Mouse (Mus musculus) adrenal gland, postnatal 10 days (tissue): ENCODE results near the gene Abat. TPM values are rescaled to one million over a fixed set of nuclear protein-coding genes. Genes with fewer than 3 reads are reported as not detected.

Experiments used
- DNase-seq: peaks from one replicate; pipeline ENCODE4 v3.0.0; 2021; ENCODE audit warnings: mixed read lengths
- long read RNA-seq, 2 experiments: library from polyadenylated mRNA; stranded (forward); transcript quantifications; one replicate each; pipeline ENCODE4 v2.0.0; 2021
- total RNA-seq, 2 experiments: library from RNA; stranded (reverse); gene quantifications; 2 replicates each; pipeline ENCODE4 v1.2.3; 2021

The Abat gene
- total RNA-seq, result 10 to 100 TPM; 29.8 to 33.6 TPM
- long read RNA-seq, experiment 1, full-length matches to known transcripts, result 8 of 15 reads
- long read RNA-seq, experiment 1, partial matches to known transcripts, result 1 of 15 reads
- long read RNA-seq, experiment 1, other reads (novel, unspliced or antisense), result 6 of 15 reads
- long read RNA-seq, experiment 2, full-length matches to known transcripts, result 8 of 12 reads
- long read RNA-seq, experiment 2, partial matches to known transcripts, result 0 of 12 reads
- long read RNA-seq, experiment 2, other reads (novel, unspliced or antisense), result 4 of 12 reads

DNA sequence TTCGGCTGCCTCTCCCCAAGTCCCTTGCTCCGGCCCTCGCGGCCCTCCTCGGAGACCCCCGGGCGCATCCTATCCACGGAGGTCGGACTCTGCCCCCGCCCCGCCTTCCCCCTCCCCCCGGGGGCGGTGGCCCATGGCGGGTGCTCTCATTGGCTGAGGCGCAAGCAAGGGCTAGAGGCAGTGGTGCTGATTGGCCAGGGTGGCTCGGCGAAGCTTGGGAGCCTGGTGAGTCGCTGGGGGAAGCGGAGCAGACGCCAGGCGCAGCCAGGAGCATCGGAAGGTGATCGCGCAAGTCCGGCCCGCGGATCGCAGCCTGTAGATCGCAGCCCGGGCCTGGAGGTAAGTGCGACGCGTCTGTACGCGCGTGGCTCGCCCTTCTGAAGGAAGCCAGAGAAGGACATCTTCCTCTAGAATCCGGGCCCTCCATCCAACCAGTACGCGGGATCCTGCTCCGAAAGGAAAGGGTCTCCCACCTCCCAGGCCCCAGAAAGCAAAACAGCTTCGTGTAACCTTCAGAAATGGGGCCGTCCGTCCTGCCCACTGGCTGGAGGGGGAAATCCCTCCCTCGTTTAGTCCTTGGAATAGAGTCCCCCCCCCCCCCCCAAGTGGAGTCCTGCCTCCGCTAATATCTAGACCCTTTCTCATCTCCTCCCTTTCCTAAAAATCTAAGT, at the start of gene Abat:
Gene Abat, plus strand, starts transcription at position 194 of the 671 bp plus-strand sequence.
- peak; percentile 96 for DNase-seq

DNA sequence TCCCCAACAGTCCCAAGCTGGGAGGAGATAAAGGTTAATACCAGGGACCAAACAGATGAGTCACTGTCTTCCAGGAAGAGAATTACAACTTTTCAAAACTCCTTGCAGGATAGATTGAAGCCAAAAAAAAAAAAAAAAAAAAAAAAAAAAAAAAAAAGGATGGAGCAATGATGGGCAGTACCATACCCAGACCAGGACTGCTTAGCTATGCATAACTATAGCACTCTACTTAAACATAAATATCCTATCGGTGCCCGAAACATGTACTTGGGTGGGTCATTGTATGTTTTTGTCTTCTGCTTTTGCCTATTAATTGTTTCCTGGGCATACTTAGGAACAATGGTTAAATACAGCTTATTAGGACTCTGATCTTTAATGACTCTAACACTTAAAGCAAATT, 43.1 kb upstream of the Abat start:
- DNase-seq, result no peak

DNA sequence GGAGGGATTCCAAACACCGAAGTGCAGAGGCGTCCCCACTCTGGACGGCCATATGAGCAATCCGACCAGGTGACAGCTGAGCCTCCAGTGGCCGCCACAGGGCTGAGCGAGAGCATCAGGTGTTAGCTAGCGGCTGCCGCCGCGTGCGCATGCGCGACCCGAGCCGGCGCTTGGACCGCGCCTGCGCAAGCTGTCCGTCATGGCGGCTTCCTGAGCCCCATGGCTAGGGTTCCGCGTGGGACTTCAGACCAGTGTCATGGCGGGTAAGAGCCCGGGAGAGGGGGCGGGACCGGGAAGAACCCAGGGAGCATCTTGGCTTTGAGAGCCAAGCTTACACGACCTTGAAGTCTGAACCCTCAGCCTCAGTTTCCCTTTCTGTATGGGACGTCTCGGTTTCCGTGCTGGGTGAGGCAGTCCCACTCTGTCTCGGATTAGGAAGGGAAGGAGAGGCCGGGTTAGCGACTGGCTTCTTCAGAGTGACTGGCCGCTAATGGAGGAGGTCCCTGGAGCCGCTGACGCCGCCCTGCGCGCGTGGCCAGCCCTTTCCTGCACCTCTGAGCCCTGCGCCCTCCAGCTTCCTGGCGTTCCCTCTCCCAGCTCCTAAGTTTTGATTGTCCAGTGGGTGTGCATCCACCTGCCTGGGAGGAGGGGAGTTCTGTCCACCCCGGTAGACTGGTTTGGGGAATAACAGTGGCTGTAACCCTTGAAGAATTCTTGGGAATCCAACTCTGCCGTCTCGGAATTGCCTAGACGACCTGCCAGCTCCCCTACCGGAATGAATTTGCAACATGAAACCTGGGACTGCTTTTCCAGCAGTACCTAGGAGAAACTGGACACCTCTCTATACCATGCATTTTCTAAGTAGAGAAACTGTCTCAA, 42.4 kb upstream of the Abat start, which contains the start of gene Mettl22:
Gene Mettl22, plus strand, starts transcription at position 186 of the 879 bp plus-strand sequence.
- DNase-seq, result peak; percentile 94

DNA sequence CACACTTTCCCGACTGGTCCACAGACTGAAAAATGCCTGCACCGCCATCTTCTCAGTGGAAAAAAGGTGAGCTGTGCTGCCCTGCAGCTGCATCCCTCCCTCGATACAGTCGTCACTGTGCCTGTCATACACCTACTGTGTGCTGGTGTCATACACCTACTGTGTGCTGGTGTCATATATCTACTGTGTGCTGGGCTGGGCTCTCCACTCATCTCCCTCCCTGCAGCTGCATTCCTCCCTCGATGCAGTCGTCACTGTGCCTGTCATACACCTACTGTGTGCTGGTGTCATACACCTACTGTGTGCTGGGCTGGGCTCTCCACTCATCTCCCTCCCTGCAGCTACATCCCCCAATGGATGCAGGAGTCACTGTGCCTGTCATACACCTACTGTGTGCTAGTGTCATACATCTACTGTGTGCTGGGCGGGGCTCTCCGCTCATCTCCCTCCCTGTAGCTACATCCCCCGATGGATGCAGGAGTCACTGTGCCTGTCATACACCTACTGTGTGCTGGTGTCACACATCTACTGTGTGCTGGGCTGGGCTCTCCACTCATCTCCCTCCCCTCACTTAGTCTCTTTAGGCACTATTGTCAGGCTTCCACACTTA, 25.7 kb upstream of the Abat start:
- DNase-seq, result no peak

DNA sequence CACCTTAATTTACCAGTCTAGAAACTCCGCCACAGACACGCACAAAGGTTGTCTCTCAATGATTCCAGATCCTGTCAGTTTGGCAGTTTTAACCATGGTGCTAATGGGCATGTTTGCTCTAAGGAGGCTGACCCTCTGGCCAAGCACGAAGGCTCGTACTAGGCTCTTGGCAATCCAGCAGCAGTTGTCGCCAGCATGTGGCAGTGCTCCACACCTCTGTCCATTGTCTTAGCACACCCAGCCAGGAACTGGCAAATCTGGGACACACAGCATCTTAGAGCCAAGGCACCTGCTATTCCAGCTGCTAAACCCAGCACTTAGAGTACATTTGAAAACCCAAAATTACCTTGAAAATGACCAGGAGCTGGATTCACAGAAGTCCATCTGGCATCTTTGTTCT, 23.9 kb upstream of the Abat start:
- DNase-seq, result no peak

DNA sequence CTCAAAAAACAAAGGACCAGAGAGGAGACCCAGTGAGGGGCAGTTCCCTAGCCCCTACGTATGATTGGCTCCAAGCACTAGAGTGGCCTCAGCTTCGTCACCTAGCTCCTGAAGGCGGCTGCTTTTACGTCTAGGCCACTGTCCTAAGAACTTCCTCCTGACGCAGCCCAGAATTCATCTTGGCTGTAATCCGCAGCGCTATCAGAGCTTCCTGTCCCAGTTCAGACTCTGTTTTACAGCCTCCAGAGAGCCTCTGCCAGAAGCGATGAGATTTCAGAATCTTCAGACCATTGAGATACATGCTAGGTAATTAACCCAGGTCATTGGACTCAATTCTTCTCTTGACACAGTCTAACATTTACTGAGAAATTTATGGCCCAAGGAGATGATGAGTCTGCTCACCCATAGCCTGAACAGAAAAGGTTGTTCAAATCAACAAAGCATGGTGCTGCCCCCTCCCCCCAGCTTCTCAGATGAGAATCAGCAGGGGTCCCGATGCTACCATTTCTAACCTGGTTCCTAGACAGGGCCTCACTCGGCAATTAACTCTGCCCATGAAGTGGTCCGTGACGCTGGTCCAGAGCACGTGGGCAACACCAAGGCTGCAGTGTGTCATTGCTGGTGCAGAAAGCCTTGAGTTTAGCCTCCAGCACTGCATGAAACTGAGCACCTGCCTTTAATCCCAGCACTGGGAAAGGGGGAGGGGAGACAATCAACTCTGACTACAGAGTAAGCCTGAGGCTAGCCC, 21.3 kb upstream of the Abat start:
- DNase-seq, result peak; percentile 61

DNA sequence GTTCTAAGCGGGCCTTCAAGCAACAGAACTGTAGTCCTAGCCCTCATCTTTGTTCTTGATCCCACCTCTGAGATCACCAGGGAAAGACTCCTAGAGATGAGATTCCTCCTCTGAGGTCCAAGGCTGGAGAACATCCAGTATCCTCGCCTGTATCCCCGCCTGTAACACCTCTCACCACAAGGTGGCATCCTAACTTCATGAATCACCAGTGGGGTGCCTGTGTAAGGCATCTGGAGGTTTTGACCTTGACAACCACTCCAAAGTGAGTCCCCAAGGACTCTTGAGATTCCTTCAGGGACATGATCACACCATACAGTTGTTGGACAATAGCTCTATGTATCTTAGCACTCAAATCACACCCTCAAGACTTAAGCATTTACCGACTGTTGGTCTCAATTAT, 19.0 kb upstream of the Abat start:
- DNase-seq, result peak; percentile 81

DNA sequence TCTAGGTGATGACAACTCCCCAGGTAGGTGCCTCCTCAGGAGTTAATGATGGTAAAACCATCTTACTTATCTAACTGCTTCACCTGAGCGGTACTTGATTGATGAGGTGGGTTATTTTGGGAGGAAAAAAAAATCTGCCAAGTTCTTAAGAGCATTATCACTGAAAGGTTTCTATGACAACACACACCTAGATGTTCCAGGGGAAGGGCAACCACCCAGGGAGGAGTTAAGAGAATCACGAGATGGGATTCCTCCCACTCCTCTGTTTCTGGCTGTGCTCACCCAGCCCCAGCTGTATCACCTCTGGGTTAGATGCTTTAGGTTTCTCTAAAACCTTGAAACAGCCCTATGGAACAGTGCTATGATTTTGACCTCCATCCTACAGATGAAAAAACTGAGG, 16.3 kb upstream of the Abat start:
- DNase-seq, result no peak

DNA sequence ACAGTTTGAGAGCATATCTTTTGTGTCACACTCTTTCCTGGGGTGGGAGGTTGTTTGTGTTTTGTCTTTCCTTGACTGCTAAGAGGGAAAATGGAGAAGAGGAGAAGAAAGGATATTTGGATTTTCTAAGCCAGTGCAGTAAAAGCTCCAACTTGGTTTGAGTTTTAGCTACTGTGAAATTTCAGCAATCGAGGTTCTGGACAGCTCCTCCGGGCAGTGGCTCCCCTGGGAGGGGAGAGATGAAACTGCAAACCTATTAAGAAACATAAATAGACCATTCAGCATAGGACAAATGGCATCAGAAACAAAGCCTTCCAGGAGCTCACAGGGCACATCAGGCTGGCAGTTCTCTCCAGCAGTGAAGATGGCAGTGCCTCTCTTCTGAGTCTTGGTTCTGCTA, 9.0 kb upstream of the Abat start:
- peak; percentile 59 for DNase-seq

DNA sequence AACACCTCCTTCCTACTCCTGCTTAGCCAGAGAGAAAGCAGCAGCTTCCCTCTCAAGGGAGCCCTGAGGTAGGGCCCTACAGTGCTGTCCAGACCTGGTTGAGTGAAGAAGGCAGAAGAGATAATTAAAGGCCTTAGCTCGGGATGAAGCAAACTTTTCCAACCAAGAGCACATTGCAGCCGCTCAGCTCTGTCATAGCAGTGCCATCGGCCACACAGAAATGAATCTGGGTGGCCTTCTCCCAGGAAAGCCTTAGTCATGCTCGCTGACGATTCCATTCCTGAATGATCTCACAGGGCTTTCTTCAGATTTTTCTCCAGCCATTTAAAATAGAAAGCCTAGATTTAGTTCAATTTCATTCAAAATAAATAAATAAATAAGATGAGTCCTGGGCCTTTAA, 3.3 kb upstream of the Abat start:
- DNase-seq, result no peak

DNA sequence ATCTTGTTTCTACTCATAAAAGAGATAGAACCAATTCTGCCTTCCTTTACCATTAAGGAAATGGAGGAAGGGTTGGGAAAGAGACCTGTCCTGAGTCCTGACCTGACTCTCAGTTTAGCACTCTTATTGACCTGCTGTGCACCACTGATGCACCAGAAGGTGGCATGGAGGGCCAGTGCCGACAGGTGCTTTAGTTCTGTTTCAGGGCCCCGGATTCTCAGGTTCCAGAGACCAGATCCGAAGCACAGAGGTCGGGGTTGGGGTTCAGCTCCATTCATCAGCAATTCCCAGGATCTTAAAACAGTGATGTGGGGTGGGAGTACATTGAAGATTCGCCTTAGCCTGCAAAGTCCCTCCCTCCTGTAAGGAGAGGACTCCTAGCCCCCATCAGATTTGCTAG, 399 bp upstream of the Abat start:
- no peak for DNase-seq

DNA sequence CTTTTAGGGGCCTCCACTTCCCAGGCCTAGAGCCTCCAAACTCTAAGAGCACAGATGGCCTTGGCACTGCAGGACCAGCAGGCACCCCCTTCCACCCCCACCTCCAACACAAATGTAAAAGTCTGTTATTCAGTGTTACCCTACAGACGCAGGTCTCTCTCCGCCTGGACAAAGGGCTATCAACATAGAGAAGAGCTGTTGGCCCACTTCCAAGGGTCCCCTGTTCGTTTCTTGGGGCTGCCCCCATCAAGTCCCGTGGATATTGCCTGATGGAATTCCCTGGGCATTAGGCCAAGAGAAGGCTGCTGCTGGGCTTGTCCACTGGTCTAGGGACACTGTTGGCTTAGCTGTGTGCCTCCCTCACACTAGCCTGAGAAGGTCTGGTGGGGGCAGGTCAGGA, 951 bp downstream of the Abat start:
- peak; percentile 34 for DNase-seq

DNA sequence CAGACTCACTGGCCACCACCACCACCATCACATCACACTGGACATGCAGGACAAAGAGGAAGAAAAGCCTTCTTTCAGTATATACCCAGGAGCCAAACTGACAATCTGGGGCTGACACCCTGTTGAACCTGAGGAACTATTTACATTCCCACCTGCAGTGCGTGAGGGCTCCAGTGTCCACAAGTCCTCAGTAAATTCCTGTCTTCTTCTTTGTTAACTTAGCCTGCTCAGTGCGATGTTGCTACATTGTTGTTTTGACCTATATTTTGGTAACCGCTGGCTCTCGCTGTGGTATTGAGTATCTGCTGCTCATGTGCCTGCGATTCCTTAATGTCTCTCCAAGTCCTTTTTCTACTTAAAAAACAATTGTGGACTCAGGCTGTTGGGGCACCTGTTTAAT, 7.3 kb downstream of the Abat start:
- DNase-seq, result no peak

DNA sequence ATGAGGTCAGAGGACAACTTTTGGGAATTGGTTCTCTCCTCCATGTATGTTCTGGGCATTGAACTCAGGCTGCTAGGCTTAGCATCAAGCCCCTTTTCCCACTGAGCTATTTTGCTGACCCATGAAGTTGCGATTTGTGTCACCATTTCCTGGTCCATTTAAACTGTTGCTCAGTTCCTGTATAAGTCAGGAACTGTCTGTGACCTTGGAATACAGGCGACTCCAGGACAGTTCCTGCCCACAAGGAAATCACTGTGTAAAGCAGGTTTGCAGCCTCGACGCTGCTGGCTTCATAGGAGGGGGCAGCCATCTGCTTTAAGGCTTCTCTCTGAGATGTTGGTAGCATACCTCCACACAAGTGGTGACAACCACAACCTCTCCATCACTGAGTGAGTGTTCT, 8.1 kb downstream of the Abat start:
- DNase-seq, result no peak

DNA sequence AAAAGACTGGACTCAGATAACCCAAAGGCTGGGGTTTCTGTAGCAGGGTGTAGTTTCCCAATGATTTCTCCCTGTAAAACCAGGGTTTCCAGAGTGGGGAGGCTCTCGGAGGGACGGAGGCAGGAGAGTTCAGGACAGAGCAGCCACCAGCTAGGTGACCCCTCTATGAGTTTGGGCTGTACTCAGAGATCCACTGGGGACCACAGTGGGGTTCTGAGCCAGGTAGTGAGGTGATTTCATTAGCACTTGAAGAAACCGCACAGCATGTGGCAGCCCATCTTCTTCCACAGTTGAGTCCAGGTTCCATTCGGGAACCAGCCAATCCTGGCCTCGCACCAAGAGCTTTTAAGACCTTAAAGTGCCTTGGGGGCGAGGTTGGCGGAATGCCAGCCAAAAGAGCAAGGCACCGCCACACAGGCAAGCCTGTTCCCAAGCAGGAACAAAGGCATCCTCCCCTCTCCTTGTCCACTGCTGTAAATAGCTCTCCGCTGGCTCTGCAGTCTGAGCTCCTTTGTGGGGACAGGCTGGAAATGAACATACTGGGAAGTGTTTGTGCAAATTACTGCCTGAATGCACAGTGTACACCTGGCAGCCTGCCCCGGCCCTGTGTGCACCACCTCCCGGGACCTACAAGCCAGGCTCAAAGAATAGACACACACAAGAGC, 10.4 kb downstream of the Abat start:
- peak; percentile 32 for DNase-seq

DNA sequence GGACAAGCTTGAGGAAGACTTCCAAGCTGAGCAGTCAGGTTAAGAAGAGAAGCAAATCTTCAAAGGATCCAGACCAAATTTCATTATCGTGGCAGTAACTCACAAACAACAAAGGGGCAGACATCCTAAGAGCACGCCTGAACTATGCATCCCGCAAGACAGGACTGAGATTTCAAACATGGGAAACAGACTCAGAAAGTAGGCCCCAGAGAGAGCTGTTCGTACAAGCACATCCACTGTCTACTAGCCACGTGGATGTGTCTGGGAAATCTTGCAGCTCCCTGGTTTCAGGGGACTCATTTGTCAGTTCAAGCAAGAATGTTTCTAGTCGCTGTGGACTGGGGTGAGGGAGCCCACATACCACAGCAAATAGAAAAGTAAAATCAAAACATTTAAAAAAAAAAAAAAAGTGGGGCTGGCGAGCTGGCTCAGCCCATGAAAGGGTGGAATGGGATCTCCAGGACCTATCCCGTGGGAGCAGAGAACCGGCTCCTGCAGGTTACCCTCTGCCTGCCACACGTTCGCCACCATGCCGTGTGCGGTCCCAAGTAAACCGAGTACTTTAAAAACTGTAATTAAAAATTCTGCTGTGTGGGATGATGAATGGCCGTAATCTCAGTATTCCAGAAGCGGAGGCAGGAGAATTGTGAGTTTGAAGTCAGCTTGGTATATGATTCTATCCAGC, 11.1 kb downstream of the Abat start:
- DNase-seq, result no peak

DNA sequence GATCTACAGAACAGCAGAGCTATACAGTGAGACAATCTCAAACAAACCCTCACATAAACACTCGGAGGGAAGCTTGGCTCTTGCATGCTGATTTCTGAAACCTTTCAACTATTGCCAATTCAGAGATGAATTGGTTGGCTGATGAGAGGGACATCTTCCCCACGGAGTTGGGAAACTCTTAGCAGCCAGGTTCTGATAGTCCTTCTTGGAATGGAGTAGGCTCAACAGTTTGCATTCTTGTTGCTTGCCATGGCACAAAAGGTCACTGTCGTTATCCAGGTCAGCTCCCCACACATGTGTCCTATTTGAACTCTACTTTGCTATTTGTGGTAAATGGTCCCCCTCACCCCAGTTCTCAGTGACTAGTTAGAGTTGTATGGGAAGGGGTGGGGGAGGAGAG, 12.1 kb downstream of the Abat start:
- no peak for DNase-seq

DNA sequence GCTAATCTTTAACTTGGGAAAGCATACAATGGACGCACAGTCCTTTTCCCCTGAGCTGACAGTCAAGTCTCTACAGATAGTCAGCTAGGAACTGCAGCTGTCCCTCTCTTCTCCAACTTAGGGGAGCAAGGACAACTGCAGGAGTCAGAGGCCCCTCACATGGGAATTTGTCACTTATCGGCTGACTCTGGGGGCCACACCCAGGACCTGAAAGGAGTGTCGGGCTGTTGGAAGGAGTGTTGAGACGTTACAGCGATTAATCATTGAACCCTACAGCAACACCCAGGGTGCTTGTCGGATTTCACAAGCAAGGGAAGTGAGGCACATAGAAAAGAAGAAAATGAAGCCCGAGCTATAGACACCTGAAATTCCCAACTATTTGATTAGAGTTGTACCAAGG, 12.6 kb downstream of the Abat start:
- DNase-seq, result no peak

DNA sequence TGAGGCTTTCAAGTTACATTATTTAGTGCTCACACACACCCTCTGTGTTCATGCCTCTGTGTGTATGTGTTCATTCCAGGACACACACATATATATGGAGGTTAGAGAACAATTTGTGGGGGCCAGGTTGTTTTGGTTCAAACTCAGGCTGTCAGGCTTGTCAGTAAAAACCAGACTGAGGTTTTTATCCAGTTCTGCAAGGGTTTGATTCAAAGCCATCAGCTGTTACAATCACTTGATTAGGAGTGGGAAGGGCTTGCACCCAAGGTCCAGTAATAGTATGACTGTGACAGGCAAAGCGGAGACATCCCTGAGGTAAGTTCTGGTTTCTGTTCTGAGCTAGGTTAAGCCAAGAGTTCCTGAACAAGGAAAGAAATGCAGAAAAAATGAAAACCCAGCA, 16.2 kb downstream of the Abat start:
- DNase-seq, result no peak

DNA sequence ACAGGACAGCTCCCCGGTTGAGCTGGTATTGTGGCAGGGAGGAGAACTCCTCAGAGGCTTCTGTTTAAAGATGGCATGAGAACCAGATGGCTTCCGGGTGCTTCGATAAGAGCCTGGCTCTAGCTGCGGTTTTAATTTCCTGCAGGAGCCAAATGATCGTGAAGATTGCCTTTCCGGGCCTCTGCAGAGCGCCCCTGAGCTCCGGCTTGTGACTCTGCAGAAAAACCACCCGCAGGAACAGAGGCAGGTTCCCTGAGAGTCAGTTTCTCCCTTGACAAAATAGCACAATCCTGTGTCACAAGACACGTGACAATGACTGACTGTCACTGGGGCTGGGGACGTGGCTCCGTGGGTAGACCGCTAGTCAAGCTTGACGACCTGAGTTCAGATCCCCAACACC, 16.8 kb downstream of the Abat start:
- DNase-seq, result no peak

DNA sequence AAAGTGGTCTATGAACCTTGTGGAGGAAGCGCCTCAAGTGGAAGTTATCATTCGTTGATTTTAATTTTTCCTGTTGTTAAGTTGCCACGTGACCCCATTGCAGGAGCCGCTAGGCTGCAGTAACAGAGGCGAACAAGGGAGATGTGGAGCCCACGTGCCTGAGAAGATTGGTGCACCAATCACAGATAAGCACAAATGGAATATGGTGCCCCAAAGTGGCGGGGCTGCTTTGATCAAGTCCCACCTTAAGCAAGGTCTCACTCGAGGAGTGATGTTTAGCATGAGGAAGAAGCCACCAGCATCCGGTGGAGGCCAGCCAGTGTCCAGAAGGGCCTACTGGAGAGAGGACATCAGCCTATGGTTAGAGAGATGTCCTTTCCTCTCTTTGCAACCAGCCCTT, 19.2 kb downstream of the Abat start:
- DNase-seq, result no peak
